Mouse (Mus musculus) thymus, adult 2 months (tissue): ENCODE data around the gene Nt5c2.

Experiments used
- CTCF ChIP-seq: fragments of 200-500 bp; IDR thresholded peaks from 2 replicates; pipeline ENCODE4 v1.5.1; 2012; ENCODE audit warnings: mild to moderate bottlenecking, control low read depth, low read length, moderate library complexity, borderline replicate concordance; ENCODE audit not compliant: control insufficient read depth, poor library complexity, insufficient read depth; ENCODE audit errors: extremely low read depth
- POLR2A ChIP-seq: fragments of 200-500 bp; IDR thresholded peaks from 2 replicates; pipeline ENCODE4 v1.6.1; 2012; ENCODE audit warnings: mild to moderate bottlenecking, low read length, control low read depth, moderate library complexity; ENCODE audit not compliant: control insufficient read depth, poor library complexity, insufficient read depth; ENCODE audit errors: extremely low read depth

DNA sequence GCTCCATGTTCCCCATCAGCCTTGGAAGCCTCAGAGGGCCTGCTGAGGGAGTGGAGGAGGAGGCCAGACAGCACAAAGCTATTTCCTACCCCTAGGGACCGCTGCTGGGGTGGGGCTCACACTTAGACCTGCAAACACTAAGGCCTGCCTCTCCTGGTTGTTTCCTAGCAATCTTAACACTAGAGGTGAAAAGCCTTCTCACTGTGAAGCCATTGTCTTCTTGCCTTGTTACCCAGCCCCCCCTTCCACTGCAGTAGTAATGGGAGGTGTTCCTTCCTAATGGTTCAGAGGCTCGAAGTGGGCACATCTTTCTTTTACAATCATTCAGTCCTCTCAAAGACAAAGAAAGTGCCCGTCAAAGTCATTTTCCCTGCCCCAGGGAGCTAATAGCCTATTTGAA is 2.9 kb upstream of the Nt5c2 start:
- TF ChIP-seq CTCF (no peak), POLR2A (no peak)
